Mouse (Mus musculus): ENCODE data around the gene Fut1. TPM values are rescaled to one million over a fixed set of nuclear protein-coding genes. Genes with fewer than 3 reads are reported as not detected.
"Not testable (repeated sequence)": the region's sequence is repeated elsewhere in the genome, so short reads cannot be mapped to it uniquely, and the experiment has no call there.

The Fut1 gene
- polyA plus RNA-seq, 1 experiment = 0.04 TPM

DNA sequence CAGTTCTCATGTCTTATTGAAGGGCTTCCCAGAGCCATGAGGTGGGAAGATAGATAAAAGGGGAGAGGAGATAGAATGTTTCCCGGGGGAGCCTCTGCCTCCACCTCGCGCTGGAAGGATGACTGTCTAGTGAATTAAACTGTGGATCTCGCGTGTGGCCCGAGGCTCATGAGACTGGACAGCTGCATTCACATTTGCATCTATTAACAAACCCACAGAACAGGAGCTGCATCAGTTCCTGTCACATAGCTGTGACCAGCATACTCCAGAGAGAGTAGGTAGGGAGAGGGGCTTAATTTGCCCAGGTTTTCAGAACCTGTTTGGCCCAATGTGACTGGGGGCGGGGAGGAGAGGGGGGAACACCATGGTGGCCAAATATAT lies 28.5 kb downstream of the Fut1 start:
- no peak overlapping the region for H3K4me3 ChIP-seq (ENCODE audit: insufficient read depth, poor library complexity, severe bottlenecking)
- no peak for TF ChIP-seq USF1 (IDR thresholded peaks at IDR 0.05; ENCODE audit: low read depth)
- no peak for TF ChIP-seq FOSL1 (IDR thresholded peaks at IDR 0.05; ENCODE audit: insufficient read depth, low read length, poor library complexity, severe bottlenecking)
- no peak for TF ChIP-seq MYOD1 (IDR thresholded peaks at IDR 0.05; ENCODE audit: control insufficient read depth, insufficient read length, low read depth)
- TF ChIP-seq MAX (IDR thresholded peaks at IDR 0.05) = no peak
- no peak for TF ChIP-seq CTCF (IDR thresholded peaks at IDR 0.05; ENCODE audit: control insufficient read depth, insufficient read depth, insufficient read length)
- H3K36me3 ChIP-seq (ENCODE audit: control insufficient read depth, insufficient read depth) = no peaks in the 10 kb centered on the region
- no peak overlapping the region for H3ac ChIP-seq (ENCODE audit: control insufficient read depth, insufficient read length, low read depth)
- no peaks in the 10 kb centered on the region for H3K79me2 ChIP-seq (ENCODE audit: control insufficient read depth, insufficient read depth)
- H3K79me3 ChIP-seq (ENCODE audit: low read depth) = no peaks in the 10 kb centered on the region
- no peaks in the 10 kb centered on the region for H3K27me3 ChIP-seq (ENCODE audit: control insufficient read depth, insufficient read depth, insufficient read length)

- Histone ChIP-seq H3K79me2 (ENCODE audit: control insufficient read depth, insufficient read depth) (no peaks in the 10 kb centered on the region), H3ac (ENCODE audit: control insufficient read depth, insufficient read length, low read depth) (no peak overlapping the region), H3K27me3 (ENCODE audit: control insufficient read depth, insufficient read depth, insufficient read length) (no peaks in the 10 kb centered on the region), H3K79me3 (ENCODE audit: low read depth) (no peaks in the 10 kb centered on the region), H3K36me3 (ENCODE audit: control insufficient read depth, insufficient read depth) (no peaks in the 10 kb centered on the region), H3K4me3 (ENCODE audit: insufficient read depth, poor library complexity, severe bottlenecking) (no peak overlapping the region)
- TF ChIP-seq CEBPB (IDR thresholded peaks at IDR 0.05; ENCODE audit: low read depth) (no peak), CTCF (IDR thresholded peaks at IDR 0.05; ENCODE audit: control insufficient read depth, insufficient read depth, insufficient read length) (no peak), MYOD1 (IDR thresholded peaks at IDR 0.05; ENCODE audit: control insufficient read depth, insufficient read length, low read depth) (no peak), MYOG (IDR thresholded peaks at IDR 0.05; ENCODE audit: control insufficient read depth, extremely low read depth, insufficient read length) (no peak), USF1 (IDR thresholded peaks at IDR 0.05; ENCODE audit: low read depth) (no peak), MAX (IDR thresholded peaks at IDR 0.05) (no peak), FOSL1 (IDR thresholded peaks at IDR 0.05; ENCODE audit: insufficient read depth, low read length, poor library complexity, severe bottlenecking) (no peak)
Measured at GRCm38 (mm10) chr7:45646671-45647070, 29.6 kb downstream of the Fut1 start.

- no peak for TF ChIP-seq FOSL1 (IDR thresholded peaks at IDR 0.05; ENCODE audit: insufficient read depth, low read length, poor library complexity, severe bottlenecking)
- TF ChIP-seq CEBPB (IDR thresholded peaks at IDR 0.05; ENCODE audit: low read depth) = no peak
- no peak for TF ChIP-seq MAX (IDR thresholded peaks at IDR 0.05)
- TF ChIP-seq USF1 (IDR thresholded peaks at IDR 0.05; ENCODE audit: low read depth) = no peak
- TF ChIP-seq MYOD1 (IDR thresholded peaks at IDR 0.05; ENCODE audit: control insufficient read depth, insufficient read length, low read depth) = no peak
- TF ChIP-seq MYOG (IDR thresholded peaks at IDR 0.05; ENCODE audit: control insufficient read depth, extremely low read depth, insufficient read length) = no peak
- no peak for TF ChIP-seq CTCF (IDR thresholded peaks at IDR 0.05; ENCODE audit: control insufficient read depth, insufficient read depth, insufficient read length)
- Histone ChIP-seq H3K79me2 (ENCODE audit: control insufficient read depth, insufficient read depth) (no peaks in the 10 kb centered on the region), H3K27me3 (ENCODE audit: control insufficient read depth, insufficient read depth, insufficient read length) (no peaks in the 10 kb centered on the region), H3K79me3 (ENCODE audit: low read depth) (no peaks in the 10 kb centered on the region), H3ac (ENCODE audit: control insufficient read depth, insufficient read length, low read depth) (no peak overlapping the region), H3K36me3 (ENCODE audit: control insufficient read depth, insufficient read depth) (no peaks in the 10 kb centered on the region), H3K4me3 (ENCODE audit: insufficient read depth, poor library complexity, severe bottlenecking) (no peak overlapping the region)
Measured at GRCm38 (mm10) chr7:45649351-45649750, 32.3 kb downstream of the Fut1 start.

DNA sequence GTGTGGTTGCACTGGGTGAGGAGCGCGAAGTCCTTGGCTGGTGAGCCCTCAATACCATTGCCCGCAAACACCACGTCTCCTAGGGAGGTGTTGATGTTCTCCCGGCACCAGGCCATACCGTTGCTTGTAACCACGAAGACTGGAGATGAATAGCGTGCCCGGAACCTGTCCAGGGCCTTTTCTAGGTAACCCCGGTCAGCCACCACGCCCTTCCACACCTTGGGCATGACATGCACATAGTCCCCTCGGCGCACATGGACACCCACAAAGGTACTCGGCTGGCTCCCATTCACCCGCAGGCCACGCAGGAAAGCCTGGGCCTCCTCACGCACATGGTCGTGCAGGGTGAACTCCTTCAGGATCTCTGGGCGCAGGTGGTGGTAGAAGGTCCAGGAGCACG lies 33.4 kb downstream of the Fut1 start:
- H3K79me2 ChIP-seq (ENCODE audit: control insufficient read depth, insufficient read depth); H3K79me3 ChIP-seq (ENCODE audit: low read depth); H3K36me3 ChIP-seq (ENCODE audit: control insufficient read depth, insufficient read depth); H3K27me3 ChIP-seq (ENCODE audit: control insufficient read depth, insufficient read depth, insufficient read length); H3K4me3 ChIP-seq (ENCODE audit: insufficient read depth, poor library complexity, severe bottlenecking); H3ac ChIP-seq (ENCODE audit: control insufficient read depth, insufficient read length, low read depth): not testable (repeated sequence)

DNA sequence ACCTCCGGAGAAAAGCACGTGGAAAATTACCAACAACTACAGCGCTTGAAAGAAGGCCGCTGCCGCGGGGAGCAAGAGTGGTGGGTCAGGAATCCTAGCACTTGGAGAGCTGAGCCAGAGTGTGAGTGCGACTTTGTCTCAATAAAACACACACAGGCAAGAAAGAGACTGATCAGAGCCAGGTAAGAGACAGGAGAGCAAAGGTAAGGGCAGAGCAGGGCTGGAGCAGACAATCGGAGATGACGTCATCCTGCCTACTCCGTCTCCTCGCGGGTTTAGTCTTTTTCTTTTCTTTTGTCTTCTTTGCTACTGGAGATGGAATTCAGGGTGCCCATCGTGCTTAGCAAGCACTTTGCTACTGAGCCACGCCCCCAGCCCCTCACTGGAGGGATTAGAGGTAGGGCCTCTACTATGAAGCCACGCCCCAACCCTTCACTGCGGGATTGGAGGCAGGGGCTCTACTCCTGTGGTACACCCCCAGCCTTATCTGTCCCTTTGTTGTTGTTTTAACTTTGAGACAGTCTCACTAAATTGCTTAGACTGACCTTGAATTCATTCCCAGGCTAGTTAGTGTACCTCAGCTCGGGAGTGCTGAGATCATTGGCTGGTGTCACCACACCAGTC lies 37.4 kb downstream of the Fut1 start:
- no peak for TF ChIP-seq MYOG (IDR thresholded peaks at IDR 0.05; ENCODE audit: control insufficient read depth, extremely low read depth, insufficient read length)
- no peak for TF ChIP-seq CEBPB (IDR thresholded peaks at IDR 0.05; ENCODE audit: low read depth)
- TF ChIP-seq MYOD1 (IDR thresholded peaks at IDR 0.05; ENCODE audit: control insufficient read depth, insufficient read length, low read depth) = no peak
- no peak for TF ChIP-seq CTCF (IDR thresholded peaks at IDR 0.05; ENCODE audit: control insufficient read depth, insufficient read depth, insufficient read length)
- TF ChIP-seq USF1 (IDR thresholded peaks at IDR 0.05; ENCODE audit: low read depth) = no peak
- no peak for TF ChIP-seq FOSL1 (IDR thresholded peaks at IDR 0.05; ENCODE audit: insufficient read depth, low read length, poor library complexity, severe bottlenecking)
- no peak for TF ChIP-seq MAX (IDR thresholded peaks at IDR 0.05)
- Histone ChIP-seq H3K27me3 (ENCODE audit: control insufficient read depth, insufficient read depth, insufficient read length) (no peaks in the 10 kb centered on the region), H3K79me2 (ENCODE audit: control insufficient read depth, insufficient read depth) (no peaks in the 10 kb centered on the region), H3K36me3 (ENCODE audit: control insufficient read depth, insufficient read depth) (no peaks in the 10 kb centered on the region), H3K79me3 (ENCODE audit: low read depth) (no peaks in the 10 kb centered on the region), H3ac (ENCODE audit: control insufficient read depth, insufficient read length, low read depth) (no peak overlapping the region), H3K4me3 (ENCODE audit: insufficient read depth, poor library complexity, severe bottlenecking) (no peak overlapping the region)

GRCm38 (mm10) chr7:45660746-45661478 lies 43.8 kb downstream of the Fut1 start:
- Histone ChIP-seq H3ac (ENCODE audit: control insufficient read depth, insufficient read length, low read depth) (no peak overlapping the region), H3K79me2 (ENCODE audit: control insufficient read depth, insufficient read depth) (no peaks in the 10 kb centered on the region), H3K79me3 (ENCODE audit: low read depth) (no peaks in the 10 kb centered on the region), H3K36me3 (ENCODE audit: control insufficient read depth, insufficient read depth) (no peaks in the 10 kb centered on the region), H3K27me3 (ENCODE audit: control insufficient read depth, insufficient read depth, insufficient read length) (no peaks in the 10 kb centered on the region), H3K4me3 (ENCODE audit: insufficient read depth, poor library complexity, severe bottlenecking) (no peak overlapping the region)
- TF ChIP-seq CEBPB (IDR thresholded peaks at IDR 0.05; ENCODE audit: low read depth) (no peak), USF1 (IDR thresholded peaks at IDR 0.05; ENCODE audit: low read depth) (no peak), FOSL1 (IDR thresholded peaks at IDR 0.05; ENCODE audit: insufficient read depth, low read length, poor library complexity, severe bottlenecking) (no peak), MYOD1 (IDR thresholded peaks at IDR 0.05; ENCODE audit: control insufficient read depth, insufficient read length, low read depth) (no peak), CTCF (IDR thresholded peaks at IDR 0.05; ENCODE audit: control insufficient read depth, insufficient read depth, insufficient read length) (no peak), MYOG (IDR thresholded peaks at IDR 0.05; ENCODE audit: control insufficient read depth, extremely low read depth, insufficient read length) (no peak), MAX (IDR thresholded peaks at IDR 0.05) (no peak)

DNA sequence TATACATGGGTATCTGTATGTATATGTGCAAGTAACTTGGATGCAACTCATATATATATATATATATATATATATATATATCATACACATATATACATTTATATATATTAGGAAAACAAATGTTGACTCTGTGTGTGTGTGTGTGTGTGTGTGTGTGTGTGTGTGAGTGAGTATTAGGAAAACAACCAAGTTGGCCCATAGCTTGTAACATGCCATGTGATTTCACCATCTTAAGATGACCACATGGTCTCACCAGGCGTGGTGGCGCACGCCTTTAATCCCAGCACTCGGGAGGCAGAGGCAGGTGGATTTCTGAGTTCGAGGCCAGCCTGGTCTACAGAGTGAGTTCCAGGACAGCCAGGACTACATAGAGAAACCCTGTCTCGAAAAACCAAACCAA lies 44.6 kb downstream of the Fut1 start:
- not testable (repeated sequence) for H3K4me3 ChIP-seq (ENCODE audit: insufficient read depth, poor library complexity, severe bottlenecking); H3ac ChIP-seq (ENCODE audit: control insufficient read depth, insufficient read length, low read depth); H3K79me2 ChIP-seq (ENCODE audit: control insufficient read depth, insufficient read depth); H3K79me3 ChIP-seq (ENCODE audit: low read depth); H3K36me3 ChIP-seq (ENCODE audit: control insufficient read depth, insufficient read depth); H3K27me3 ChIP-seq (ENCODE audit: control insufficient read depth, insufficient read depth, insufficient read length)
